Mouse (Mus musculus): ENCODE measurements around the gene Cat.

The Cat gene

DNA sequence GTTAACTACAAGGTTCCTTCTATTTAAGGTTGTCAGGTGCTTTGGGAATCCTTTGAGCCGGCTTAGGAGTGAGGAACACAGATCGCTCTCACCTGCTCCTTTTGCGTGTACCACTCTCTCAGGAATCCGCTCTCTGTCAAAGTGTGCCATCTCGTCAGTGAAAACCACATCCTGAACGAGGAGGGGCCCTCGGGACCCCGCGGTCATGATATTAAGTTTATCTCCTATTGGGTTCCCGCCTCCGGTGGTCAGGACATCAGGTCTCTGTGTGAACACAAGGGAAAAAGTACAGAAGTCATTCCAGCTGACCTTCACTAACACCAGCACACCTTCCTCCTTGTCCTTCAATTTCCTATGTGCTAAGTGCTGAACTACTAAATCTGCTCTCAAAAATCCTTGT lies 8.3 kb downstream of the Cat start:
- no peak for DNase-seq

- no peak for DNase-seq
Observed at GRCm38 (mm10) chr2:103476180-103476579, 8.8 kb downstream of the Cat start.

GRCm38 (mm10) chr2:103473362-103473761 lies 11.6 kb downstream of the Cat start:
- no peak for DNase-seq

DNA sequence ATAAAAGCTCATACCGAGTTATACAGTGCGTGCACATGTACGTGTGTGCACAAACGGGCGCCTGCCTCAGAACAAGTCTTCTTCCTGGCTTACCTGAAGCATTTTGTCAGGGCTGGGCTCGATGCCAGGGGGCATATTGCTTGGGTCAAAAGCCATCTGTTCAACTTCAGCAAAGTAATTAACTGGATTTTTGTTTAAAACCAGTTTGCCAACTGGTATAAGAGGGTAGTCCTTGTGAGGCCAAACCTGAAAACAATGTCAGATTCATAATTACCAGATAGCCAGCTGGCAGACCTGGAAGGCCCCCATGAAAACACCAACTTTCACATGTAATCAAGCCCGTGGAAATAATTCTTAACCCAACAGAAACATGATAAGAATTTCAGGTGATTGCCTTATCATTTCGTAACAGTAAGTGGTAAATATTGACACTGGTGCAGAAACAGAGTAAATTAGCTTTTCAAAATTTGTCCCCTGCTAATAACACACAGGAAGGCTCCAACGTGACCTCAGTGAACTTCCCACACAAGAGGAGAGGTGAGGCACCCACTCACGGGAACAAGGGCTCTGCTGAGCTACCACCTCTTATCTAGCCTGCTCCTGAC lies 17.9 kb downstream of the Cat start:
- DNase-seq, result no peak

DNA sequence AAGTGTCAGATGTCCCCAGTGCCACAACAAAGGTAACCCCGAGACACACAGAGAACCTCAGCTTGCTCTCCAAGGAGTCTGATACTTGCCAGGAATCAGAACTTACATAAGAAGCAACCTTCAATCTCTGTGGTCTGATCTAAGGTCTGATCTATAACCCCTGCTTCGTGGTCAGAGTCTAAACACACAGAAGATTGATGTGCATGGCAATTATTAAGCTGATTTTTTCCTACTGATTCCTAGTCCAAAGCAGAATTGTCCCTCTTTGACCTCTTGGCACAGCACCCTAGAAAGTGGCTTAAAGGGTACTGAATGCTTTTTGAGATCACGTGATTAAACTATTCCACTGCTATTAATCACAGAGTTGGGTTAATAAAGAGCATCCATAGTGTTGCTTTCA lies 18.7 kb downstream of the Cat start:
- DNase-seq, result no peak

GRCm38 (mm10) chr2:103465429-103465828 lies 19.5 kb downstream of the Cat start:
- DNase-seq, result no peak

GRCm38 (mm10) chr2:103464524-103464923 lies 20.4 kb downstream of the Cat start:
- no peak for DNase-seq

DNA sequence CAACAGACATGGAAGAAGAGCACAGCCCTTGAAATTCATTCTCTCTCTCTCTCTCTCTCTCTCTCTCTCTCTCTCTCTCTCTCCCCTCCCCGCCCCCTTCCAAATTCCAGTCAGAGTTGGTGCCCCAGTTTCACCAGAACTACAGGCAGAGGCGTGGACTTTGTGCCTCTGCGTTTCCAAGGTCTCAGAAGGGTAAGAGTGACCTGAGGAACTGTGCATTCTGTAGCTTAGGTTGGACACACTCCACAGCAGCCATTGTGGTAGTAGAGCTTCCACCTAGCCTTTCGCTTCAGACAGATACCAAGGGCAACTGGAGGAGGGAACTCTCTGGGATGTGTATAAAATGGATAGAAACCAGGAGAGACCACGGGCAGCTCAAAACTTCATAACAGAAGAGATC lies 22.2 kb downstream of the Cat start:
- no peak for DNase-seq

DNA sequence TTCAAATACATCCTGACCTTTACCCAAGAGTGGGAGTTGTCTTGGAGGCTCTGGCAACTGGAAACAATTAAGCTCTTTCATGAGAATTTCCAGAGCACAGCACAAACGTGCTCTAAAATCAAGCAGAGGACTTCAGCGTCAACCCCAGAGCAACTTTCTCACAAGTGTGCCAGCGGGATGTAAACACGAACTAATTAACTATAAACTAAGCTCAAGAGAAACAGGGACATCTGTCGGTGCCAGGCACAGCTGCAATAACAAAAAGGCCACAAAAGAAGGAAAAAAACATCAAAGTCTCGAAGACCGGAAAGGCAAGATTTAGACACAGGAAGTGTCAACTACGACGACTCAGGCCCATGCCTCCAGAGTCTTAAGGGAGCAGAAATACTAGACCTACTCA lies 23.2 kb downstream of the Cat start:
- no peak for DNase-seq

DNA sequence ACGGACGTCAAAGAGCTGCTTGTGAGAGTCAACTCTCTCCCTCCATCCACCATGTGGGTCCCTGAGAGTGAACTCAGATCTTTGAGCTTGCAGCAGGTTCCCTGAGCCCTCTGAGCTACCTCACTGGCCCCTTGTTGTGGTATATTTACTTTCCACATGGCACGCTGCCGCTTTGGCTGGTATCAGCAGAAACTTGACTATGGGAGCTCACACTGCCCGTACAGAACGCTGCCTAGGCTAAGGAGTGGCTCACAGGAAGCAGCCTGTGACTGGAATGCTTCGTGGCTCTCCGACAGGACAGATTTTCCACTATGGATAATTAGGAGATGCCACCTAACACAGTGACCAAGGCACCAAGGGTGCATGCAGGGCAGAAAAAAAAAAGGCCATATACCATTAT lies 23.8 kb downstream of the Cat start:
- no peak for DNase-seq

DNA sequence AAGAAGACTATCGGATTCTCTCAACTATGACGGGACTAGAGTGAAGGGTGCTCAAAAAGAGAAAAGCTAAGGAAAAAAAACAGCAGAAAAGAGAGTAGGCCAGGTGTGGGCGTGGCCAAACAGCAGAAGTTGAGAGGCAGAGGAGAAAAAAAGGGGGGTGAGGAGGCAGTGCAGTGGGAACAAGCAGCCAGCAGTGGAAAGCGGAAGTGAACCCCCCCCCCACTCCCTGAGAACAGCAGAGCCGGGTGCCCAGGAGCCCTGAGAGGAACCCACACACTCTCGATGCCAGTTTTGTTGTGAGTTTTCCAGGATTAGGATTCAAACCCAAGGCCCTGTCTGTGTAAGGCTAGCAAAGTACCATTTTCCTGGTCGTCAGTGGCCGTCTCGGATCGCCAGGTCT lies 25.9 kb downstream of the Cat start:
- DNase-seq, result no peak

GRCm38 (mm10) chr2:103457628-103458027 lies 27.3 kb downstream of the Cat start:
- DNase-seq, result no peak

- no peak for DNase-seq
Observed at GRCm38 (mm10) chr2:103457048-103457447, 27.9 kb downstream of the Cat start.

DNA sequence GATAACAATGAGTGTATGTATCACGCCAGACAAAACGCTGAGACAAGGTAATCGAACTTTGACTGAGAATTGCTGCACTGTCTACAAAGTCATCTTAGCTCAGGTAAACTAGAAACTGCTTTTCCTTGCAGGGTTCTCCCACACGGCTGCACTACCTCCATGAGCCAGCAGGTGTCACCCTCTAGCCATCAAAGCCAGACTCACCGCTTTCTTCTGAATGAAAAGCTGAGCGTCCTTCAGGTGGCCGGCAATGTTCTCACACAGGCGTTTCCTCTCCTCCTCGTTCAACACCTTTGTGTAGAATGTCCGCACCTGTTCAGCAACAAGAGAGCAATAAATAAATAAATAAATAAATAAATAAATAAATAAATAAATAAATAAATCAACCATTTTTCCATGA lies 28.3 kb downstream of the Cat start:
- peak; percentile 91 to 92 for DNase-seq

GRCm38 (mm10) chr2:103455748-103456147 lies 29.2 kb downstream of the Cat start:
- no peak for DNase-seq

DNA sequence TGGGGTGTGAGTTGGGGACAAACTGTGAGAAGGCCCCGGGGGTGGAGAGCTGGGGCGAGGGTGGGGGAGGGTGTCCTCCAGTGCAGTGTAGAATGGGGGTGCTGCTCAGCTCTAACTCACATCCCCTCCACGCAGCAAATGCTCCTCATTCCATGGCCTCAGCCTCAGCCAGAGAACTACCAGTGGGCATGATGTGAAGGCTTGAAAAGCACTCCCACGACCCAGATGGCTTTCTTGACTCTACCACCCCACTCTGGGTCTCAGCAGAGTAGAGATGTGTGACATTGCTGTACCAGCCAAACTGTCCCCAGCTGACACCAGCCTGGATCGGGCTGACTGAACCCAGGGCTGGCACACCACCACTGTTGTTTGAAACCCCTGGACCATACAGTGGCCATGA lies 32.4 kb downstream of the Cat start:
- no peak for DNase-seq

GRCm38 (mm10) chr2:103450267-103450666 lies 34.7 kb downstream of the Cat start:
- no peak for DNase-seq

DNA sequence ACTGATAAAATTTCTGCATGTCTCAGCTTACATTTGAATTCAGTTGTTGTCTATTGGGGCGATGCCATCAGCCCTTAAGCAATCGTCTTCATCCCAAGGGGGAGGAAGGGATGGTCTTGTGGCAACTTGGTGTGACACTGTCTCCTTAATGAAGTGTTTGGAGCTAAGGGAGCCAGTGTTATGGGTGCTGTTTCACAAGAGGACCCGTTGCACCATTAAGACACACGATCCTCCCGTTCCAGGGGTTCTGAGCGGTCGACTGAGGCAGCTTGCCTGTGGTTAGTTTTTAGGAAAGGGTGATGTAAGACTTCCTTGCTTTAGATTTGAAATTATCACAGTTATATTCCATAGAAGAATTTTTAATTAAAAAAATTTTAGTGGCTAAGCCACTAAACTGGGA lies 35.1 kb downstream of the Cat start:
- no peak for DNase-seq

DNA sequence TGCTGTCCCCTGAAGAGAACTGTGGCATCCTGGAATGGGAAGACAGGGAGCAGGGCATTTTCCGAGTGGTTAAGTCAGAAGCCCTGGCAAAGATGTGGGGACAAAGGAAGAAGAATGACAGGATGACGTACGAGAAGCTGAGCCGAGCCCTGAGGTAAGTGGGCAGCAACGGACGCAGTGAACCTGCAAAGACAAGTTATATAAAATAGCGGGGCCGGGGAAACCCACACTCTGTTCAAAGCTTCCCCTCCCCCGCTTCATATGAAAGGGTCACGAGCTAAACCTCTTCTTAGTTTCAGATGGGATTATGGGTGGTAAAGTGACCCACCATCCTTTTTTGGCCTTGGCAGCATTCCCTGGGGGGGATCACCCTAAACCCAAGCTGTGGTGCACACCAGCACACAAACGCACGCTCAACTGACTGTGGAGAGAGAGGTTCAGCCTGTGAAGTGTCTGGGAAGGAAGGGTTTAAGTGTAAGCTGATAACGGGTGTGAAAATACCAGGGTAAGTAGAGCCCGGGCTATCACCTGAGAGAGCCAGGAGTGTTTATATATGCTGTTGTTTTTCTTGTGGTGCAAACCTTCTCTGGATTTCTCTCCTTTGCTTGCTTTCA lies 35.9 kb downstream of the Cat start:
- no peak for DNase-seq

GRCm38 (mm10) chr2:103446326-103446725 lies 38.6 kb downstream of the Cat start:
- DNase-seq, result no peak

DNA sequence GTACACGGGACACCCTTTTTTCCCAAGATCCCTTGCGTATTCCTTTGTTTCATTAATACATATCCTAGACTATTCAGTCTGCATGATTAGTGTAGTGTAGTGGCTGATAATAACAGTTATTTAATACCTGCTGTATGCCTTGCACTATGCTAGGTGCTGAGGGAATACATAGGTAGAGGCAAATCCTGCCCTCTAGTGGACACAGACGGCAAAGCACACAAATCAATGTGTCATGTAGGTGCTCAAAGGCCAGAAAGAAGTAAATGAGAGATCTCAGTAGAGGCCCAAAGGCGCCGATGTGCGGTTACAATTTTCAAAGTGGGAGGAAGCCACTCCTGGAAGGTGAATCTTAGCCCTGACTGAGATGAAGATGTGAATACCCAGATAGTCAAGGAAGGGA lies 39.2 kb downstream of the Cat start:
- DNase-seq, result peak; percentile 63 to 67

DNA sequence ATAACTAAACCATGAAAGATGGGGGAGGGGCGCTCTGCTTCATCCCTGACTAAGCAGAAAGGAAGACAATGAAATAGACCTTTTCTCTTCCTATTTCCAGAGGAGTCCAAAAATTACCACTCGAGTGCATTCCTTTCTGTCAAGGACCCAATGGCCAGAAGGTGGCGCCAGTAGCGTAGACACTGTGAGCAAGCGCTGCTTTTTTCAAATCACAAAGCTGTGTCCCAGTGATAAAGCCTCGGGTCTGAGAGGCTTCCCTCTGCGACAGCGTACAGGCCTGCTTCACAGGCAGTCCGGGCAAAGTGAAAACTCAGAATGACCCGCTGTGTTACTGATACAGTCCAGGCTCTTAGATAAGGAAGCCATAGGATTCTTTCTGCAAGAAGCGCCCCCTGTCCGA lies 45.2 kb downstream of the Cat start:
- DNase-seq, result peak; percentile 65 to 70

- no peak for DNase-seq
Observed at GRCm38 (mm10) chr2:103439071-103439622, 45.8 kb downstream of the Cat start.

GRCm38 (mm10) chr2:103436534-103436933 lies 48.4 kb downstream of the Cat start:
- no peak for DNase-seq

DNA sequence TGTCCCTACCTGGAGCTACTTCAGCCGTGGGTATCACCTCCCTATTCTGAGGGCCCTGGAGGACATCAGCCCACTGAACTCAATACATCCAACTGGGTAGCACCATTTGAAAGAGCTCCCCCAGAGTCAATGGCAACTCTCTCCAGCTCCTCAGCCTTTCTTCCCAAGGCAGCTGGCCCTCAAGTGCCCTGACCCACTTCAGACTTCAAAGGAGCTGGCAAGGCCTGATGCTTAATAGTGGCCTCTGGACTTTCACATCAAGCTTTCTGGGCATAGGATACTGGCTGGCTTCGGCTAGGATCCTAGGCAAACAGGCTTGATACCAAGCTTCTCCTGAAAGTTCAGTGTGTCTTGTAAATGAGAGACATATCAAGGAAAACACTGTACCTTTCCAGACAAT lies 49.9 kb downstream of the Cat start:
- DNase-seq, result no peak

Measured in B cell, adult 2 months (primary cell).